Mouse (Mus musculus) erythroblast, embryonic 14.5 days (primary cell): Measurements from ENCODE around the gene Car15.

Source experiments
- GATA1 ChIP-seq: IDR thresholded peaks from 2 replicates; pipeline ENCODE4 v1.6.1; 2012; ENCODE audit warnings: low read length, inconsistent platforms, mixed read lengths
- TAL1 ChIP-seq: IDR thresholded peaks from 3 replicates; pipeline ENCODE4 v1.6.1; 2012; ENCODE audit warnings: low read length, inconsistent platforms, mixed read lengths

- TF ChIP-seq GATA1 = no peak
- TF ChIP-seq TAL1 = no peak
Measured at GRCm38 (mm10) chr16:17815411-17816402, 22.5 kb downstream of the Car15 start.
